In genomic region chr17:56036176-56036900, GRCm38 (mm10) we compare ENCODE assay signal across 8 mouse cellular contexts. TPM values are rescaled to one million over a fixed set of nuclear protein-coding genes. Genes with fewer than 3 reads are reported as not detected.
DNase-seq lines count a peak whose midpoint lies in the region; ATAC-seq lines count a peak whose summit lies in the region.

Gene Sh3gl1 (minus strand): TSS chr17:56036635.

- no peaks in the 10 kb centered on the region for H3K27me3 ChIP-seq in heart, embryonic 13.5 days (replicated peaks)
- no peaks in the 10 kb centered on the region for H3K27me3 ChIP-seq in liver, embryonic 12.5 days (replicated peaks)
- no peaks in the 10 kb centered on the region for H3K27me3 ChIP-seq in stomach, embryonic 15.5 days (replicated peaks)

- H3K9ac ChIP-seq in heart, embryonic 13.5 days = peak within 1 kb of the TSS; percentile 95
- H3K9ac ChIP-seq in liver, embryonic 12.5 days = peak within 1 kb of the TSS; percentile 97
- peak within 1 kb of the TSS; percentile 96 for H3K9ac ChIP-seq in stomach, embryonic 15.5 days

- DNase-seq in CD4-positive, CD25-positive, alpha-beta regulatory T cell, adult 2 months (ENCODE audit: low read depth, low spot score) = peak; percentile 100
- DNase-seq in fat pad, adult 2 months (ENCODE audit: extremely low read depth, low read depth, low spot score) = peak; percentile 55
- DNase-seq in kidney, postnatal 10 days = peak; percentile 99
- DNase-seq in natural killer cell, adult 2 months (ENCODE audit: low spot score in 2 of 2) = peak; percentile 100

- H3K36me3 ChIP-seq in heart, embryonic 13.5 days = peaks cover 23% of the 10 kb centered on the region
- H3K36me3 ChIP-seq in liver, embryonic 12.5 days = peaks cover 33% of the 10 kb centered on the region
- no peaks in the 10 kb centered on the region for H3K36me3 ChIP-seq in stomach, embryonic 15.5 days

- peak within 1 kb of the TSS; percentile 82 for H3K4me2 ChIP-seq in heart, embryonic 13.5 days
- H3K4me2 ChIP-seq in liver, embryonic 12.5 days = peak within 1 kb of the TSS; percentile 71
- H3K4me2 ChIP-seq in stomach, embryonic 15.5 days = peak within 1 kb of the TSS; percentile 59

- WGBS in heart, embryonic 13.5 days = under 1% methylated on average over 73 of the region's 74 CpGs
- under 1% methylated on average over 74 of the region's 74 CpGs for WGBS in liver, embryonic 12.5 days (ENCODE audit: insufficient replicate concordance)
- WGBS in stomach, embryonic 15.5 days = under 1% methylated on average over 74 of the region's 74 CpGs

- peaks cover 9% of the 10 kb centered on the region for H3K4me1 ChIP-seq in brown adipose tissue, adult 24 weeks (ENCODE audit: control insufficient read depth, insufficient read depth, insufficient read length, low read length)
- H3K4me1 ChIP-seq in heart, embryonic 13.5 days = peaks cover 53% of the 10 kb centered on the region
- H3K4me1 ChIP-seq in liver, embryonic 12.5 days = peaks cover 59% of the 10 kb centered on the region
- peaks cover 42% of the 10 kb centered on the region for H3K4me1 ChIP-seq in stomach, embryonic 15.5 days

- H3K9me3 ChIP-seq in heart, embryonic 13.5 days = no peaks in the 10 kb centered on the region
- H3K9me3 ChIP-seq in liver, embryonic 12.5 days (replicated peaks) = no peaks in the 10 kb centered on the region
- H3K9me3 ChIP-seq in stomach, embryonic 15.5 days = no peaks in the 10 kb centered on the region

- ATAC-seq in heart, embryonic 13.5 days (ENCODE audit: extremely low read depth, insufficient number of reproducible peaks, low FRiP score, low TSS enrichment) = peak; percentile 90
- peak; percentile 87 for ATAC-seq in liver, embryonic 12.5 days
- ATAC-seq in stomach, embryonic 15.5 days (ENCODE audit: insufficient read depth, low FRiP score, low read depth) = peak; percentile 90

- H3K27ac ChIP-seq in brown adipose tissue, adult 24 weeks (replicated peaks; ENCODE audit: low read depth, low read length) = peak within 1 kb of the TSS; percentile 87
- H3K27ac ChIP-seq in heart, embryonic 13.5 days (replicated peaks) = peak within 1 kb of the TSS; percentile 86
- peak within 1 kb of the TSS; percentile 92 for H3K27ac ChIP-seq in liver, embryonic 12.5 days
- peak within 1 kb of the TSS; percentile 93 for H3K27ac ChIP-seq in stomach, embryonic 15.5 days

- peak within 1 kb of the TSS; percentile 92 for H3K4me3 ChIP-seq in brown adipose tissue, adult 24 weeks (ENCODE audit: insufficient read depth, low read depth, low read length)
- peak within 1 kb of the TSS; percentile 76 for H3K4me3 ChIP-seq in heart, embryonic 13.5 days
- H3K4me3 ChIP-seq in liver, embryonic 12.5 days = peak within 1 kb of the TSS; percentile 87
- H3K4me3 ChIP-seq in stomach, embryonic 15.5 days (replicated peaks) = peak within 1 kb of the TSS; percentile 93

RNA-seq across cellular contexts. Expression of gene Sh3gl1, which starts in this region (rescaled TPM):
- 14.0 and 16.1 TPM in 2 replicates for polyA plus RNA-seq in brown adipose tissue, adult 24 weeks (2012; ENCODE audit: insufficient read depth, insufficient read length, missing spikeins)
- polyA plus RNA-seq in heart, embryonic 13.5 days (2015; fragmentation: Nextera tagmentation; extraction: Ambion mirVana) = 85.0 and 87.6 TPM in 2 replicates
- polyA plus RNA-seq in liver, embryonic 12.5 days (2016; fragmentation: Nextera tagmentation; extraction: Ambion mirVana) = 66.4 and 67.9 TPM in 2 replicates
- polyA plus RNA-seq in stomach, embryonic 15.5 days (2015; fragmentation: Nextera tagmentation; extraction: Ambion mirVana) = 136 and 142 TPM in 2 replicates

Comparison
In these comparisons a context has a peak if more than half of its experiments do, and no peak if none do; other contexts are left out.
1. Peak in every context shown above with its lines: DNase-seq, ATAC-seq, H3K4me3 ChIP-seq and H3K27ac ChIP-seq.